Mouse (Mus musculus): ENCODE results near the gene Eomes. TPM values are rescaled to one million over a fixed set of nuclear protein-coding genes. Genes with fewer than 3 reads are reported as not detected.

Gene Eomes
- not detected for total RNA-seq (2018; cell fraction: chromatin; rRNA removed)
- total RNA-seq (2018; cell fraction: cytosol; rRNA removed), result not detected
- total RNA-seq (2018; cell fraction: nucleus; rRNA removed), result not detected
- not detected in 3 replicates for polyA plus RNA-seq (2018)

DNA sequence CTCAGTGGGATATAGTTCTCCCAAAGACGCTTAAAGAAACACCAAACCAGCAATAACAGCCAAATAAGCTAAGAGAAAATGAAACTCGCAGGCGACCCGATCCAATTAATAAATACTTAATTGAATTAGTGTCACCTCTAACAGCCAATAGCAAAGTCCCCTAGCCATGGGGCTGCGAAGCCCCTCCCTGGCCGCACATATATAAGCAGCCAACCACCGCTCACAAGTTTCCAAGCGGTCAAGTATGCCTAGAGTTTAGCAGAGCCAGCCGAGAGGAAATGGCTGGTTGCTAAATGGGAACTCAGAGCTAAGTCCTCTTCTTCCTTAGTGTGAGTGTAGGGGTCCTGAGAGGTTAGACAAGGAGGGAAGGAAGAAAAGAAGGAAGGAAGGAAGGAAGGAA, at the start of gene Eomes:
Gene Eomes, plus strand, starts transcription at position 252 of the 400 bp plus-strand sequence.
- Histone ChIP-seq H3K27ac (no peak within 1 kb of the TSS), H3K4me3 (ENCODE audit: inconsistent target) (peak within 1 kb of the TSS; percentile 13; the same call in 1 of the 2 replicates), H3K36me3 (ENCODE audit: inconsistent target) (no peaks in the 10 kb centered on the region), H3K79me2 (ENCODE audit: inconsistent target) (no peaks in the 10 kb centered on the region)
- 1% methylated on average over 8 of the region's 9 CpGs for WGBS (ENCODE audit: missing documents)

DNA sequence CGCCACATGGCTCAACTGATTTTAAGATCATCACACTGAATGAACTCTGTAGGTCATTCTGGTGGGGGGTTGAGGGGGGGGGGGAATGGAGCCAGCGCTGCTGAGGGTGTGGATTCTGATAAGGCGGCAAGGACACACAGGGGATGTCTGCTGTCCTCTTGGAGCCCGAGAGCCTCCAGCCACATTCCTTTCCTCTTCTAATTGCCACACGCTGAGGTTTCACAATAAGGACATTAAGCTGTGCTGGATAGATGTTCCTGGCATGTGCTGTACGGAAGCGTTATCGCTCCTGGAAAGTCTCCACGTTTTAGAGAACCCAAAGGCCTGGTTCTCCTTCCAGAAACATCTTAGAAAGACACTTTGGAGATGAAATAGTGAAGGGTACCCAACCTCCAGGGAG, 33.2 kb upstream of the Eomes start:
- no peak overlapping the region for H3K27ac ChIP-seq
- no peak overlapping the region for H3K4me3 ChIP-seq (ENCODE audit: inconsistent target)
- 87% methylated on average over 8 of the region's 9 CpGs for WGBS (ENCODE audit: missing documents)
- no peaks in the 10 kb centered on the region for H3K79me2 ChIP-seq (ENCODE audit: inconsistent target)
- H3K36me3 ChIP-seq (ENCODE audit: inconsistent target), result no peaks in the 10 kb centered on the region

DNA sequence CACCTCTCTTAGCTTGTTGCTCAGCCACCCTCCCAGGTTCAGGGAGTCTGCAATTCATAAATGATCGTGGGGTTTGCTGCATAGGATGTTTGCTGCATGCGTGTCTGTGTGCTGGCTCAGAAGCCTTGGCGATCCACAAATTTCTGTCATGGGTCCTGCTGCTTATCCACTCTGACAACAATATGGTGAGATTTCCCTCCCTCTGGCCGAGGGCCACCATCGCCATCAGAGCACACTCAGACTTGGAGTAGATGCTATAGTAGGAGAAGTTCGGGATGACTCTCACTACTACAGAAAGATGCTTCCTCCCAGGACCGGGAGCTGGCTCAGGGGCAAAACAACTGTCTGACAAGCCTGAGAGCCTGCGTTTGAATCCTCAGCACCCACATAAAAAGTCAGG, 28.7 kb upstream of the Eomes start:
- no peak overlapping the region for H3K27ac ChIP-seq
- H3K79me2 ChIP-seq (ENCODE audit: inconsistent target), result no peaks in the 10 kb centered on the region
- 94% methylated on average over 5 of the region's 8 CpGs for WGBS (ENCODE audit: missing documents)
- no peak overlapping the region for H3K4me3 ChIP-seq (ENCODE audit: inconsistent target)
- H3K36me3 ChIP-seq (ENCODE audit: inconsistent target), result no peaks in the 10 kb centered on the region

DNA sequence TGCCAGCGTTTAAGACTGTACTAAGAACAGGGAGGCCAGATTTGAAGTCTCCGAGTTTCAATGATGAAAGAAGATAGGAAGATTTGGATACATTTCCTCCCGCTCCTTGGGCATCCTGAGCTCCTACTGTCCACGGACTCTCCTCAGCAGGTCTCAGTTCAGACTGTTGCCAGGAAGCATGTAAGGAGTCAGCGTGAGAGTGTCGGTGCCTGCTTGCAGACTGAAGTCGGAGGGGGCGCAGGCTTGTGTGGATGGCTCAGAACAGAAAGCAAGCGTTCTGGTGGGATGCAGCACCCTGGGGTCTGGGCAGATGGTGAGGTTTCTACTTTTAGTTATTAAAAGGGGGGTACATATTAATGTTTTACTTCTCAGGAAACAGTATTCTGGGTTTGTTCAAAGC, 24.6 kb upstream of the Eomes start:
- peak overlapping the region; percentile 22; the same call in 1 of the 2 replicates for H3K4me3 ChIP-seq (ENCODE audit: inconsistent target)
- no peak overlapping the region for H3K27ac ChIP-seq
- H3K36me3 ChIP-seq (ENCODE audit: inconsistent target), result no peaks in the 10 kb centered on the region
- no peaks in the 10 kb centered on the region for H3K79me2 ChIP-seq (ENCODE audit: inconsistent target)
- WGBS (ENCODE audit: missing documents), result 49% methylated on average over 9 of the region's 9 CpGs

DNA sequence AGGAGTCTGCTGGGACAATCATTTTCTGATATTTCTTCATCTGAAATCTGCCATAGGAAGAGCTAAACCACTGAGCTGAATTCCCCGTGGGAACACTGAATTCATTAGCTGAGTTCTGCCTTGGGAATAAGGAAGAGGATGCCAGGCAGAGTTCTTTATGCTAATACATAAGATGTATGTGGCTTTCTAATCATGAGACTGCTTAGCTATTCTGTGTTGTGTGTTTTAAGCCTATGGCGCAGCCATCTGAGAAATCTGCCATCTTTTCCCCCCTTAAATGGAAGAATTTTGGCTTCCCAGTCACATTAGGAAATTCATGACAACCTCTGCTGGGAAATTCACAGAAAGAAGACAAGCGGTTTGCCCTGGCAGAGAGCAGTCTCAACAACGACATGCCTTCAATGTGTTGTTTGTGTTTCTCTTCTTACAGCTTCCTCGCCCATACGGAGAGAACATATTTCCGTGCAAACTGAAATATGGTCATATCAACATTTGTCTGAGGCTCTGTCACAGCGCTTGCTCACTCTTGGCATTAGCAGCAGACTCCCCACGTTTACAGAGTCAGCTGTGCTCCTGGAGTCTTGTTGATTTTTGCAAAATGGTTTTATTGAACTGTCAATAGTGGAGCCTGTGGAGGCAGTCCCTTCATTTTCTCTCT, 22.7 kb upstream of the Eomes start:
- Histone ChIP-seq H3K36me3 (ENCODE audit: inconsistent target) (no peaks in the 10 kb centered on the region), H3K4me3 (ENCODE audit: inconsistent target) (no peak overlapping the region), H3K27ac (no peak overlapping the region), H3K79me2 (ENCODE audit: inconsistent target) (no peaks in the 10 kb centered on the region)
- 90% methylated on average over 9 of the region's 9 CpGs for WGBS (ENCODE audit: missing documents)

DNA sequence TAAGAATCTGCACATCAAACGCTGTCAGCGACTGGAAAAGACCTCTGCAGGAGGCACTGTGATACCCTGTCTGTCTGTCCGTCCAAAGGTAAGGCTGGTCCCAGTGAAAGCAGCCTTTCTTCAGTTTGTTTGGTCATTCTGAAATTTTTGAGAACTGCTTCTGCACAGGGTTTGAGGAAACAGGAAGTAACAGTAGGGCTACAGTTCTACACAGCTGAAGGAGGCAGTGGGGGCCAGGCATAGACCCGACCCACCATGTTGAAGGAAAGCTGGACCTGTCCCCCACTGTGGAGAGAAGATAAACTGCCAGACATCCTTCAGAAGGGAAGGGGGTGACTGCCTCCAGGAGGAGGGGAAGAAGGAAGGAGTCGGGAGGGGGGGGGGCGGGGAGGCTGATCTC, 21.6 kb upstream of the Eomes start:
- Histone ChIP-seq H3K27ac (no peak overlapping the region), H3K79me2 (ENCODE audit: inconsistent target) (no peaks in the 10 kb centered on the region), H3K36me3 (ENCODE audit: inconsistent target) (no peaks in the 10 kb centered on the region), H3K4me3 (ENCODE audit: inconsistent target) (no peak overlapping the region)
- WGBS (ENCODE audit: missing documents), result 10% methylated on average over 6 of the region's 6 CpGs

DNA sequence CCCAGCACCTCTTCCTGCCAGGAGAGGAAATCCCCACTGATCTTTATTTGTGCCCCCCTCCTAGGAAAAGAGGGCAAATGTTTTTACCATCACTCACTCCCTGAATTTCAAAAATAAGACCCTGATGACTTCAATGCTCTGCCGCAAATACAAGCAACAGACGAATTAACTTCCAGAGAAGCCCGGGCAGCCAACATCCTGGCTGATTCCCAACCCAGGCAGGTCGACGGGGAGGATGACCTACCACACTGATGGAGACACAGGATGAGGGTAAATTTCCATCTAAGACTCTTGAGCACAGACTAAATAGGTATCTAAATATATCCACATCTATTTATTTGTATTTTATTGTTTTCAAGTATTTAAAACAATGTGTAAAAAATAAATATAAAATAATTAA, 20.0 kb upstream of the Eomes start:
- Histone ChIP-seq H3K79me2 (ENCODE audit: inconsistent target) (no peaks in the 10 kb centered on the region), H3K36me3 (ENCODE audit: inconsistent target) (no peaks in the 10 kb centered on the region), H3K27ac (no peak overlapping the region), H3K4me3 (ENCODE audit: inconsistent target) (no peak overlapping the region)
- WGBS (ENCODE audit: missing documents), result 69% methylated on average over 5 of the region's 5 CpGs

DNA sequence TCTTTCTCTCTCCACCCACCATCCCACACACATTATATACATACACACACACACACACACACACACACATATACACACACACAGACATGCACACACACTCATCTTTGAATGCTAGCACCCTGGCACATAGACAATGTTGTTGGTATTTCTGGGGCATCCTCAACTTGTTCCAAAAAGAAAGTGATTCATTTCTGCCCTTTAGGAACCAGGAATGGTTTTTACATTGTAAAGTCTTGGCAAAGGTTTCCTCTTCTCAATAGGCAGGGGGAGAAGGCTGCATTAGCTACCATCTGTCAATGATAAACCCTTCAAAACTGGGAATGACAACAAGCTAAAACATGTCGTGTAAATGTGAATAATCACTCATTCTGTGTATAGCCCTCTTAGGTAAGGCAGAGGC, 14.0 kb upstream of the Eomes start:
- Histone ChIP-seq H3K4me3 (ENCODE audit: inconsistent target) (no peak overlapping the region), H3K79me2 (ENCODE audit: inconsistent target) (no peaks in the 10 kb centered on the region), H3K36me3 (ENCODE audit: inconsistent target) (no peaks in the 10 kb centered on the region), H3K27ac (no peak overlapping the region)
- WGBS (ENCODE audit: missing documents), result 64% methylated on average over 1 of the region's 1 CpGs

DNA sequence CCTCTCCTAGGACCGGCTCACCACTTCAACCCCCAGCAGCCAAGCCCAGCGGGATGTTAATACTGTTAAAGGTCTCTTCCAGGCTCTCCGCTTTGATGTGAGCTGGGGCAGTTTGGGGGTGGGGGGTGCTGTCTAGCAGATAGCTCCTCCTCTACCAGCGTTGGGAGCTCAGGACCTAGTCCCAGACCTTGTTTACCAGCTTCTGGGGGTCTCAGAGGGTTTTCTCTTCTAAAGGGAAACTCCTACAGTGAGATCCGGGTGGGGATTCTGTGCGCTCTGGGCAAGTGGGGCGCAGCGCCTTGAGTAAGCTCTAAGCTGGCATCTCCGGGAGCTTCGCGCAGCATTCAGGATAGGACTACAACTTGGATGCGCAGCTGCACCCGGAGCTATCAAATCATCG, 9.7 kb upstream of the Eomes start:
- Histone ChIP-seq H3K36me3 (ENCODE audit: inconsistent target) (no peaks in the 10 kb centered on the region), H3K79me2 (ENCODE audit: inconsistent target) (no peaks in the 10 kb centered on the region), H3K27ac (no peak overlapping the region), H3K4me3 (ENCODE audit: inconsistent target) (no peak overlapping the region)
- 39% methylated on average over 14 of the region's 14 CpGs for WGBS (ENCODE audit: missing documents)

DNA sequence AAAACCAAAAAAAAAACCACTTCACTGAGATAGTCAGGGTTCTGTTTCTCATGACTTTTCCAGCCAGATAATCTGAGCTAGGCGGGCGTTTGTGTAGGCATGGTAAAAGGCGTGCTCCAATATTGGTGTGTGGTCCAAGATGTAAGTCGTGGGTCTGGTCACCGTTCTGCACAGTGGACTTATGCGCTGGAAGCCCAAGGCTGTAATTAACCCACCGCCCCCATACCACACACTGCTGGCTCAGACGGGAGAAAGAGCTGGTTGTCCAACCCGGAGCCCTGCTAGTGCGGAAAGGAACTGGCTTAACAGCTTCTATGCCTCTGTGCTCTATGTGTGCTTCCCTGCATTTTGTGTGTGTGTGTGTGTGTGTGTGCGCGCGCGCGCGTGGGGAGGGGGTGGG, 8.7 kb upstream of the Eomes start:
- 25% methylated on average over 13 of the region's 16 CpGs for WGBS (ENCODE audit: missing documents)
- H3K27ac ChIP-seq, result no peak overlapping the region
- H3K4me3 ChIP-seq (ENCODE audit: inconsistent target), result no peak overlapping the region
- no peaks in the 10 kb centered on the region for H3K79me2 ChIP-seq (ENCODE audit: inconsistent target)
- H3K36me3 ChIP-seq (ENCODE audit: inconsistent target), result no peaks in the 10 kb centered on the region

DNA sequence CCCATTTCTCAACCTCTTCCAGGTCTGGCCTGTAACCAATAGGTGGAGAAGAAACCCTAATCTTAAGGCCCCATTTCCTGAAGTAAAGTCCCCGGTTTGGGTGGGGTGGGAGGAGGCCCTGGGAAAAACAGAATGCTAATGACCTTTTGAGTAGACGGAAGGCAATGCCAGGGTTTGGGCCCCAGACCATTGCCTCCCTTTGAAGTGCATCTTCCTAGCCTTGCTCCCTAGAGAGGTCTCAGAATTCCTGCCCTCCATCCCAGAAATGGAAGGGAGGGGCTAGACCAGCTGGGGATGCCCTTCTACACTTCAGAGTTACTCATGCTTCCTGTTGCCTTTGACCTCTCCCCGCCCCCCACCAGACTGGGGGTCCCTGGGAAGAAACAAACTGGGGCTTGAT, 6.7 kb upstream of the Eomes start:
- Histone ChIP-seq H3K27ac (no peak overlapping the region), H3K79me2 (ENCODE audit: inconsistent target) (no peaks in the 10 kb centered on the region), H3K36me3 (ENCODE audit: inconsistent target) (no peaks in the 10 kb centered on the region), H3K4me3 (ENCODE audit: inconsistent target) (no peak overlapping the region)
- WGBS (ENCODE audit: missing documents), result 52% methylated on average over 3 of the region's 3 CpGs

DNA sequence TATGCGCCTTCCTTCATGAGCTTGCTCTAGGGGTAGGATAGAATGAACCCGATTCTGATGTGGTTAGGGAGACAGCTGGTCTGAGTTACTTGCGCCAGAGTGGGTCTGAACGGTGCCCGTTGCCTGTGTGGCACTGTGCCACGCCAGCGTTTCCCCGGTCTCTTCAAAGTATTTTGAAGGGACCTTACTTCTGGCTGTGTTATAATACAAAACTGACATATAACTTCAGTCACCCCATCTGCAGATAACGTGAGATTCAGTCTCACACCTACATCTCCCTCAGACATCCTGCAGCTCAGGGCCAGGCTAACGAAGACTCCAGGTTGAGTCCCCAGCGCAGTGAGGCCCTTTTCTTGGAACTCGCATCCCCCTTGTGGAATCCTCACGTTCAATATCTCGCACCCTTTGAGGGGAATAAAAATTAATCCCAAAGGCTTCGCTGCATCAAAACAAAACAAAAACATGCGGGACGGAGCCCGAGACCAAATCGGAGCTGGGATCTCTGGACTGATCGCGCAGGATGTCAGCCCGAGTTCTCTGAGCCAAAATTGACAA, 1.7 kb upstream of the Eomes start:
- no peak overlapping the region for H3K27ac ChIP-seq
- H3K4me3 ChIP-seq (ENCODE audit: inconsistent target), result no peak overlapping the region
- H3K79me2 ChIP-seq (ENCODE audit: inconsistent target), result no peaks in the 10 kb centered on the region
- 6% methylated on average over 22 of the region's 22 CpGs for WGBS (ENCODE audit: missing documents)
- no peaks in the 10 kb centered on the region for H3K36me3 ChIP-seq (ENCODE audit: inconsistent target)

DNA sequence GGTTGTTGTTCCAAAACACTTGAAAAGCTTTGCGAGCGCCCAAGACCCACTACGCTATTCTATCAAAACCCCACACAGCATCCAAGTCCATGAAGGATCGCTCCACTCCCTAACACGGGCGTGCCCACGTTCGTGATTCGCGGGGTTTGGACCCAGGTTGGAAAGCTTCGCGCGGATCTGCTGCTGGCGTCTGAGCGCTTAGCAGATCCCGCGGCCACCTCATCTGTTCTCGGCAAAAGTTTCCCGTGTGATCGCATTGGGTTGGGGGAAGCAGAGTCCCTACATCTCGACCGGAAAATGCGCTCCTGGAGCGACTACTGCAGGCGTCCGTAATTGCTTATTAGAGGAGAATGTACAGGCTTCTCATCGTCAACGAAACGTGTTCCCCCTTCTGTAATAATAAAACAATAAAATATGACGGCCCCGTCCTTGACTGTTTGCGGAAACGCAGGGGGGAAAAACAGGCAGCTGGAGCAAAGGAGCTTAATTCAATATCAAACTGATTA, 1.2 kb upstream of the Eomes start:
- no peaks in the 10 kb centered on the region for H3K36me3 ChIP-seq (ENCODE audit: inconsistent target)
- H3K79me2 ChIP-seq (ENCODE audit: inconsistent target), result no peaks in the 10 kb centered on the region
- no peak overlapping the region for H3K27ac ChIP-seq
- WGBS (ENCODE audit: missing documents), result 3% methylated on average over 33 of the region's 33 CpGs
- no peak overlapping the region for H3K4me3 ChIP-seq (ENCODE audit: inconsistent target)

DNA sequence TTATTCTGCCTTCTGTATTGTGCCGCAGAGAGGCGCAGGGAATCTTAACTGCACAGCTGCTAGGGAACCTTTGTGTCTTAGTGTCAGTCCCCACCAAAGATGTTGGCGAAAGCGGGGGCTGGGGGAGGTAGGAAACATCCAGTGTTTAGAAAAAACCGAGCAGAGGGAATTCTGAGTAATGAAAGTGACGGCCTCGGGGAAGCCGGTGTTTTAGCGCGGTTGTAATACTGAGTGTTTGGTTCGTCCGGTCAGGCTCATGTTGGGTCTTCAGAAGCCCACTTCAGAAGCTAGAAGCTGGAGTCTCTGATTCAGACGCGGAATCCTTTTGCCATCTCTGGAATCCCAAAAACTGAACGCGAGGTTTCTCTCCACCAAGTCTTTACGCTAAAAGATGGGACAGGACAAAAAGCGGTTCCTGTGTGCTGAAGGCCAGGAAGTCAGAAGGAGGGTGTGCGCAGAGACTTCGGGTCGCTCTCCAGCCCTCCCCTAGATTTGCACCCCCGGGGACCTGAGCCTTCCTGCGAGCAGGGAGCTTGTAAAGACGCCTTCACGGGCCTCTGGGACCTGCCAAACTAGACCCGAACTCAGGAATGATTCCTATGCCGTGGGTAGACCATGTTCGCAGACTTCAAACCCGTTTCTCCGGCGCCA, 606 bp upstream of the Eomes start:
- Histone ChIP-seq H3K27ac (no peak overlapping the region), H3K36me3 (ENCODE audit: inconsistent target) (no peaks in the 10 kb centered on the region), H3K4me3 (ENCODE audit: inconsistent target) (peak overlapping the region; percentile 13; the same call in 1 of the 2 replicates), H3K79me2 (ENCODE audit: inconsistent target) (no peaks in the 10 kb centered on the region)
- under 1% methylated on average over 31 of the region's 31 CpGs for WGBS (ENCODE audit: missing documents)

DNA sequence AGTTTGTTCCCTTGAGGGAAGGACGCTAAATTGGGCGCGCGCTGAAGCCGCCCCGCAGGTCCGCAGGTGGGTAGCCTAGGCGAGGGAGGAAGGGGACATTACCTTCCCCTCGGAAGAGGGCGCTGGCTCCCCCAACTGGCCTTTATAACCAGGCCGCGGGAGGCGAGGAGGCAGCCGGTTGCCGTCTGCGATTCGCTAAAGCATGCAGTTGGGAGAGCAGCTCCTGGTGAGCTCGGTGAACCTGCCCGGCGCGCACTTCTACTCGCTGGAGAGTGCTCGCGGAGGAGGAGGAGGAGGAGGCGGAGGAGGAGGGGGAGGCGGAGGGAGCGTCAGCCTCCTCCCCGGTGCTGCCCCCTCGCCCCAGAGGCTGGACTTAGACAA, 436 bp downstream of the Eomes start:
- WGBS (ENCODE audit: missing documents), result 2% methylated on average over 25 of the region's 29 CpGs
- no peaks in the 10 kb centered on the region for H3K79me2 ChIP-seq (ENCODE audit: inconsistent target)
- H3K27ac ChIP-seq, result no peak overlapping the region
- H3K4me3 ChIP-seq (ENCODE audit: inconsistent target), result no peak overlapping the region
- H3K36me3 ChIP-seq (ENCODE audit: inconsistent target), result no peaks in the 10 kb centered on the region
